Mouse (Mus musculus): Measurements from ENCODE around the gene Depdc1b. TPM values are rescaled to one million over a fixed set of nuclear protein-coding genes. Genes with fewer than 3 reads are reported as not detected.

Gene Depdc1b
- polyA plus RNA-seq, 1 experiment = 0.86 TPM

- TF ChIP-seq GATA1 (IDR thresholded peaks at IDR 0.05; ENCODE audit: low read length) (no peak), TAL1 (IDR thresholded peaks at IDR 0.05; ENCODE audit: low read length) (no peak)
- peaks cover 25% of the 10 kb centered on the region for H3K36me3 ChIP-seq (ENCODE audit: control insufficient read depth)
- H3K27me3 ChIP-seq (ENCODE audit: control insufficient read depth) = no peaks in the 10 kb centered on the region
- no peaks in the 10 kb centered on the region for H3K9me3 ChIP-seq (ENCODE audit: control insufficient read depth, low read length)
- H3K4me1 ChIP-seq (ENCODE audit: control insufficient read depth) = peaks cover 4% of the 10 kb centered on the region
- H3K4me3 ChIP-seq (replicated peaks) = no peak overlapping the region
These were observed 21.2 kb downstream of the Depdc1b start for GRCm38 (mm10) chr13:108337340-108337739.

DNA sequence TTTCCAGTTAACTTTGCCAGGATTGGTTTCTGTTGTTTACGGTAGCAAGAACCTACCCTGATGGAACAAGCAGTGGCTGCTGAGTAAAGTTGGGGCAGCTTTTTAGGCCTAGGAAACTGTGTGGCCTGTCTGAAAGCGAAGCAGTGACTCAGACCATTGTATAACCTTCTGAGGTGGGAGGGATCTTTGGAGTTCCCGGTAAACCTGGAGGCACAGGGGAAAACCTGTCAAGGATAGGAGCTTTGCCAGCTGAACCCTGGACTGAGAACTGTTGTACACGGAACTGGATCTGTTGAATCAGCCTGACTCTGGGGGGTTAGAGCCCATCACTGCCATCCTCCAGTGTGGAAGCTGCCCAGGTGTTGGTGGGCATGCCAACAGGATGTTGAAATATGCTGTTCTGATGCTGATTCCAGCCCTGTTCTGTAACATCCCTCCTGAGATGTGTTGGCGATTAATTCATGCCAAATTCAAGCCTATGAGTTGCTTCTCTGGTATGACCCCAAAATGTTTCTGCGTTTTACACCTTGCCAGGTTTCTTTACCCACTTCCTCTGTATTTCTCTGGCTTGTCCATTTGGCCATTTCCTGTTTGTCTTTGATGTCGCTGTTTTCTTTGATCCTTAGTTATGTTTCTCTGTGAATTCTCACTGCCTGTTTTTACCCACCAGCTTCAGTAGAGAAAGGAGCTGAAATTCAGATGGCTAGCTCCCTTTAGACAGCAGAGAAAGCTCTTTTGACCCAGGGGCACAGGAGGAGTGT, 22.1 kb downstream of the Depdc1b start:
- H3K27me3 ChIP-seq (ENCODE audit: control insufficient read depth) = no peaks in the 10 kb centered on the region
- H3K9me3 ChIP-seq (ENCODE audit: control insufficient read depth, low read length) = no peaks in the 10 kb centered on the region
- peaks cover 25% of the 10 kb centered on the region for H3K36me3 ChIP-seq (ENCODE audit: control insufficient read depth)
- TF ChIP-seq GATA1 (IDR thresholded peaks at IDR 0.05; ENCODE audit: low read length) (no peak), TAL1 (IDR thresholded peaks at IDR 0.05; ENCODE audit: low read length) (no peak)
- no peak overlapping the region for H3K4me3 ChIP-seq (replicated peaks)
- peaks cover 4% of the 10 kb centered on the region for H3K4me1 ChIP-seq (ENCODE audit: control insufficient read depth)

GRCm38 (mm10) chr13:108339907-108340596, 23.9 kb downstream of the Depdc1b start:
- Histone ChIP-seq H3K27me3 (ENCODE audit: control insufficient read depth) (no peaks in the 10 kb centered on the region), H3K4me1 (ENCODE audit: control insufficient read depth) (peaks cover 4% of the 10 kb centered on the region), H3K36me3 (ENCODE audit: control insufficient read depth) (peaks cover 20% of the 10 kb centered on the region), H3K9me3 (ENCODE audit: control insufficient read depth, low read length) (no peaks in the 10 kb centered on the region), H3K4me3 (replicated peaks) (no peak overlapping the region)
- TF ChIP-seq TAL1 (IDR thresholded peaks at IDR 0.05; ENCODE audit: low read length) (no peak), GATA1 (IDR thresholded peaks at IDR 0.05; ENCODE audit: low read length) (no peak)

- TF ChIP-seq GATA1 (IDR thresholded peaks at IDR 0.05; ENCODE audit: low read length) = no peak
- no peak for TF ChIP-seq TAL1 (IDR thresholded peaks at IDR 0.05; ENCODE audit: low read length)
- no peaks in the 10 kb centered on the region for H3K27me3 ChIP-seq (ENCODE audit: control insufficient read depth)
- H3K4me3 ChIP-seq (replicated peaks) = no peak overlapping the region
- peaks cover 4% of the 10 kb centered on the region for H3K4me1 ChIP-seq (ENCODE audit: control insufficient read depth)
- peaks cover 20% of the 10 kb centered on the region for H3K36me3 ChIP-seq (ENCODE audit: control insufficient read depth)
- no peaks in the 10 kb centered on the region for H3K9me3 ChIP-seq (ENCODE audit: control insufficient read depth, low read length)
These were observed 25.5 kb downstream of the Depdc1b start for GRCm38 (mm10) chr13:108341585-108341984.

DNA sequence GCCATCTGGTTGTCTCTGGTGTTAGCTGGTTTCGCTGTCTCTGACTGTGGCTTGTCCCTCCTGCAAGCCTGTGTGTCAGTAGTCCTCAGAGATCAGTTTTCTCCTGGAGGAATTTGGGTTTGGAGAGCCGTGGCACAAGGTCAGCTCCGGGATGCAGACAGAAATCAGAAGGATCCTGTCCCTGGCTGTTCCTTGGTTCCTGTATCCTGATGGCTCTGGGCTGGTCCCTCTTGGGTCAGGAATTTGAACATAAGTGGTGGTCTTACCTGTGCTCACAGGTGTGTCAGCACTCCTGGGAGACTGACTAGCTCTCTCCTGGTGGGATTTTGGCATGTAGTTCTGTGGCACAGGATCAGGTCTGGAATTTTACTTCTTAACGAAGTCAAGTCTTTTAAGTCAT, 29.6 kb downstream of the Depdc1b start:
- no peaks in the 10 kb centered on the region for H3K9me3 ChIP-seq (ENCODE audit: control insufficient read depth, low read length)
- TF ChIP-seq TAL1 (IDR thresholded peaks at IDR 0.05; ENCODE audit: low read length) (no peak), GATA1 (IDR thresholded peaks at IDR 0.05; ENCODE audit: low read length) (no peak)
- no peaks in the 10 kb centered on the region for H3K27me3 ChIP-seq (ENCODE audit: control insufficient read depth)
- H3K4me3 ChIP-seq (replicated peaks) = no peak overlapping the region
- H3K4me1 ChIP-seq (ENCODE audit: control insufficient read depth) = no peaks in the 10 kb centered on the region; the same call in 1 of the 2 replicates
- peaks cover 7% of the 10 kb centered on the region for H3K36me3 ChIP-seq (ENCODE audit: control insufficient read depth)

- Histone ChIP-seq H3K9me3 (ENCODE audit: control insufficient read depth, low read length) (no peaks in the 10 kb centered on the region), H3K36me3 (ENCODE audit: control insufficient read depth) (peaks cover 2% of the 10 kb centered on the region), H3K4me3 (replicated peaks) (no peak overlapping the region), H3K4me1 (ENCODE audit: control insufficient read depth) (no peaks in the 10 kb centered on the region), H3K27me3 (ENCODE audit: control insufficient read depth) (no peaks in the 10 kb centered on the region)
- TF ChIP-seq GATA1 (IDR thresholded peaks at IDR 0.05; ENCODE audit: low read length) = no peak
- no peak for TF ChIP-seq TAL1 (IDR thresholded peaks at IDR 0.05; ENCODE audit: low read length)
These were observed 30.9 kb downstream of the Depdc1b start for GRCm38 (mm10) chr13:108347016-108347415.

DNA sequence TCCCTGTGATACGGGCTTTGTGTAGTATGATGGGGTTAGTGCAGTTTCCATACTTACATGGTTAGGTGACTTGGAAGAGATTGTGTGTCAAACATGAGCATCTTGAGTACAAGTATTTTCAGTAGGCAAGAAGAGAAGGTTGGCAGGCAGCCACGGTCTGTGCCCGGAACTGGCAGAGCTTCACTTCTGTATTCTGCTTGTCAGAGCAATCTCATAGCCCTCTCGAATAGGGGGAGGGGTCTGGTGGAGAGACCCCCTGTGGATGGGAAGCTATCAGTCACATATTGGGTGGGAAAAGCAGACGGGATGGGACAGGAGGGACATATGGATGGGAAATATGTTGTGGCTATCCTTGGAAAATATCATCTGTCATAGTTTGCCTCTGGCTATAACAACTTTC, 33.5 kb downstream of the Depdc1b start:
- Histone ChIP-seq H3K4me1 (ENCODE audit: control insufficient read depth) (no peaks in the 10 kb centered on the region), H3K36me3 (ENCODE audit: control insufficient read depth) (peaks cover 12% of the 10 kb centered on the region), H3K27me3 (ENCODE audit: control insufficient read depth) (no peaks in the 10 kb centered on the region), H3K4me3 (replicated peaks) (no peak overlapping the region), H3K9me3 (ENCODE audit: control insufficient read depth, low read length) (no peaks in the 10 kb centered on the region)
- TF ChIP-seq GATA1 (IDR thresholded peaks at IDR 0.05; ENCODE audit: low read length) (no peak), TAL1 (IDR thresholded peaks at IDR 0.05; ENCODE audit: low read length) (no peak)

- TF ChIP-seq GATA1 (IDR thresholded peaks at IDR 0.05; ENCODE audit: low read length) (no peak), TAL1 (IDR thresholded peaks at IDR 0.05; ENCODE audit: low read length) (no peak)
- Histone ChIP-seq H3K9me3 (ENCODE audit: control insufficient read depth, low read length) (no peaks in the 10 kb centered on the region), H3K36me3 (ENCODE audit: control insufficient read depth) (peaks cover 22% of the 10 kb centered on the region), H3K4me3 (replicated peaks) (no peak overlapping the region), H3K4me1 (ENCODE audit: control insufficient read depth) (no peaks in the 10 kb centered on the region), H3K27me3 (ENCODE audit: control insufficient read depth) (no peaks in the 10 kb centered on the region)
These were observed 37.6 kb downstream of the Depdc1b start for GRCm38 (mm10) chr13:108353781-108354180.

DNA sequence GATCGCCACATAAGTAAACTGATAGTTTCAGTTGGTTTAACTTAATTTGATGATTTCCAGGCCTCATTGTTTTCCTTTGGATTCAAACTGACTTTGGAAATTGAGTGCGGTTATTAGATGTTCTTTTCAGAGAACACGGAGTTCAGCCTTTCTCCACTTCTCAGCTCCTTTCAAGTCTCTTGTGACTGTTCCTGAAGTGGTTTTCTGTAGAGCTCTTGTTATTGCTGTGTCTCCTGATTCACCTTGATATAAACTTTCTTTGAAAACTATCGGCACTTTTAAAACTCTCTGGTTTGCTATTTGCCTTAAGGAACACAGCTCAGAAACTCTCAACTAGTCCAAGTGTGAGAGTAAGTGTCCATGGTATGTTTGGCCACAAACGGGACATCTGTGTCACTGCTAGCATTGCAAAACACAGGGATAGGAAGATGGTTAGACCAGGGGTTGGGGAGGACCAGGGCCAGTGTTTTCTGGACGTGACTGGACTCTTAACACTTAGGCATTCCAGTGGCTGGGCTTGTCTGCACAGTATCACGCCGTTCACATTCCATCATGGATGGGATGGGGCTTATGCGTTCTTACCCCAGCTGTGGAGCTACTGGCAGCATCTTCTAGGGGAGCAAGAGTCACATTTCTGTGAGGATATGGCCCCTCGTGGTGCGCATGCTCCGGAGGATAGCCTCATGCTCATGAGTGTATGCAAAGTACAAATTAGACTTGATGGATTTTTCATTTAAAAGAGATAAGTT, 38.8 kb downstream of the Depdc1b start:
- no peak for TF ChIP-seq TAL1 (IDR thresholded peaks at IDR 0.05; ENCODE audit: low read length)
- TF ChIP-seq GATA1 (IDR thresholded peaks at IDR 0.05; ENCODE audit: low read length) = no peak
- peaks cover 24% of the 10 kb centered on the region for H3K36me3 ChIP-seq (ENCODE audit: control insufficient read depth)
- no peak overlapping the region for H3K4me3 ChIP-seq (replicated peaks)
- H3K27me3 ChIP-seq (ENCODE audit: control insufficient read depth) = no peaks in the 10 kb centered on the region
- no peaks in the 10 kb centered on the region for H3K4me1 ChIP-seq (ENCODE audit: control insufficient read depth)
- H3K9me3 ChIP-seq (ENCODE audit: control insufficient read depth, low read length) = no peaks in the 10 kb centered on the region

All from erythroblast, embryonic 14.5 days (primary cell).